Mouse (Mus musculus) ES-E14 (cell line): Measurements from ENCODE around the gene Icosl.

Source experiments
- CHD2 ChIP-seq: IDR thresholded peaks from 2 replicates; pipeline ENCODE4 v1.6.1; 2014; ENCODE audit warnings: mild to moderate bottlenecking, low read depth, low read length, inconsistent platforms
- MAFK ChIP-seq: IDR thresholded peaks from 2 replicates; pipeline ENCODE4 v1.6.1; 2014; ENCODE audit warnings: mild to moderate bottlenecking, low read depth, low read length, inconsistent platforms; ENCODE audit not compliant: insufficient read depth
- ZC3H11A ChIP-seq: IDR thresholded peaks from 2 replicates; pipeline ENCODE4 v1.6.1; 2012; ENCODE audit warnings: low read depth, mild to moderate bottlenecking, inconsistent platforms, low read length, borderline replicate concordance

DNA sequence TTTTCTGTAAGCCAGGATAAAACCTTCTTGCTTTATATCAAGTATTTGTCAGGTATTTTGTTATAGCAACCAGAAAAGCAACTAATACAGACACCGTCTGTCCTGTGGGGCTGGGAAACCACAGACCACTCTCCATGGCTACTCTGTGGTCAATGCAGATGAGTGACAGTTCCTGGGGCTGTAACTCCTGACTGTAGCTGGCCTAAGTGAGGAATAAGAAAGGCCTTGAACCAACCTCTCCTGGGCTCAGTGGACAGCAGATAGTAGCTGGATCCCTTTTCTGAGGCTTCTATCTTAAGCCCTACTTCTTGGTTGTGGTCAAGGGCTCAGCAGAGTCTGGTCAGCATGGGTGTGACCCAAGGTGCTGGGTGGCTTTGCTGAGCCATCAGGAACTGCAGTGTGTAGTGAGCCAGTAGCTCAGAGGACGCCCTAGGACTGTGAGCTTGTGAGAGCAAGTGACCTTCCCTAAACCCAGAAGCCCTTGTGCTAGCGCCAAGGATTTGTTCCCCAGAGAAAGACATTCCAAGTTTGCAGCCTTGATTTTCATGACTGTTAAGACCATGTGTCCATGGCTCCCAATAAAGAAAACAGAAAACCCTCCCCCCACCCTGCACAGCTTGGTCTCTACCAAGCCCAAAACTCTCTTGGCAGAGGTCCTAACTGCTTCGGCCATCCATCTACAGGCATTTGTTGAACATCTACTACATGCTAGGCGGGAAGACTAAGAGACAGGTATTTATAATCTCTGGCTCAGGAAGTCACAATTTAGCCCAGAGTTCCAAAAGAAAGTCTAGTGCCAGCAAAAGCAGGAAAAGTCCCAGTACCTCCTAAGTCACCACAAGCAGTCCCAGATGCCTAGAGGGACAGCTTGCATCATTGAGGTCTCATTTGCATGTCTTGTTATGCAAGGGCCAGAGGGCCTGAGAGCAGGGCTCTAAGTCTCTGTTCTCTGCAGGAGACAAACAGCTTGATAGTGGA is 27.1 kb downstream of the Icosl start:
- no peak for TF ChIP-seq ZC3H11A
- TF ChIP-seq CHD2: no peak
- TF ChIP-seq MAFK: no peak
